Mouse (Mus musculus) E14TG2a.4 (cell line): ENCODE measurements around the gene Fndc3a.

ENCODE experiments used
- CTCF ChIP-seq: conservative IDR thresholded peaks from 2 replicates; pipeline ENCODE4 v1.5.1; 2014; ENCODE audit warnings: low read length
- NANOG ChIP-seq: IDR thresholded peaks from 2 replicates; pipeline ENCODE4 v1.6.1; 2014; ENCODE audit warnings: borderline replicate concordance, low read length, mixed read lengths
- POU5F1 ChIP-seq: IDR thresholded peaks from 2 replicates; pipeline ENCODE4 v1.6.1; 2014; ENCODE audit warnings: low read length, borderline replicate concordance

DNA sequence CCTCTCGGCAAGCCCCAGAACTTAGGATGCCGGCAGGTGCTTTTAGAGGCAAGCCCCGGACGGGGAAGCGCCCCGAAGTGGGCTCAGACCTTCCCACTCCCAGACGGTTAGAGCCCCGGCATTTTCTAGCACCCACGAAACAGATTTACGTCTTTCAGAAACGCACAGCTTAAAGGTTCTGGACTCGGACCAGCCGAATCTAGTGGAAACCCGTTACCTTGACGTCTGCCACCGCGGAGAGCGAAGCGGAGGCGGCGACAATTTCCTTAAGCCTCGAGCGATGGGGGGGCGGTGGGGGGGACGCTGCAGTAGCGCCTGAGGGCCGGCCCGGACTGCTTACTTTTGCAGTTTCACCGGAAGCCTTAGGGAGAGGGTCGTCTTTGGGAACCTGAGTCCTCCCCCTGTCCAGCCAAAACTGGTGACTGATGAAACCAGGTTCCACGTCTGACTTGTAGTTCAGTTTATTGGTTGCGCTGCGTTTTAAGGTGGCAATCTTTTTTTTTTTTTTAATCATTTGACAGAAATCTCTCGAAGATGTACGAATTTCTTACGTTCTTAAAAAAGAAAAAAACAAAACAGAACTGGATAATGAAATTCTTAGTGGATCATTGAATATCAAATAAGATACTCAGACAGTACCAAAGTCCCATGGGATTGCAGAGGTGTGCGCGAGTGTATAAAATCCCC is 681 bp upstream of the Fndc3a start:
- TF ChIP-seq CTCF (no peak), NANOG (no peak), POU5F1 (no peak)
